Mouse (Mus musculus) embryonic facial prominence, embryonic 12.5 days (tissue): ENCODE data around the gene Ccdc28b. TPM values are rescaled to one million over a fixed set of nuclear protein-coding genes. Genes with fewer than 3 reads are reported as not detected.
A peak's percentile ranks its signal among the peaks of the same experiment; 100 is the strongest.

ENCODE experiments used
- ATAC-seq: fragments of 200-750 bp; cut with Nextera tagmentation; 2 replicates; pipeline ENCODE4 v1.8.0; 2017; ENCODE audit not compliant: insufficient number of reproducible peaks, insufficient read depth, low FRiP score, low TSS enrichment
- H3K27ac ChIP-seq: fragments of 300-500 bp; sonication (generic); 2 replicates; pipeline ENCODE4 v1.5.1; 2016; ENCODE audit warnings: mild to moderate bottlenecking
- H3K27me3 ChIP-seq: fragments of 300-500 bp; sonication (generic); 2 replicates; pipeline ENCODE4 v1.6.1; 2016; ENCODE audit warnings: mild to moderate bottlenecking, moderate library complexity
- H3K36me3 ChIP-seq: fragments of 300-500 bp; sonication (generic); 2 replicates; pipeline ENCODE4 v1.6.1; 2016; ENCODE audit warnings: mild to moderate bottlenecking
- H3K4me1 ChIP-seq: fragments of 300-500 bp; sonication (generic); 2 replicates; pipeline ENCODE4 v1.6.1; 2016
- H3K4me2 ChIP-seq: fragments of 300-500 bp; sonication (generic); replicated peaks from 2 replicates; pipeline ENCODE4 v1.6.1; 2016; ENCODE audit warnings: mild to moderate bottlenecking, moderate library complexity
- H3K4me3 ChIP-seq: fragments of 300-500 bp; sonication (generic); 2 replicates; pipeline ENCODE4 v1.5.1; 2016; ENCODE audit warnings: mild to moderate bottlenecking
- H3K9ac ChIP-seq: fragments of 300-500 bp; sonication (generic); 2 replicates; pipeline ENCODE4 v1.6.1; 2016; ENCODE audit warnings: mild to moderate bottlenecking, moderate library complexity
- H3K9me3 ChIP-seq: fragments of 300-500 bp; sonication (generic); 2 replicates; pipeline ENCODE4 v1.6.1; 2016; ENCODE audit warnings: mild to moderate bottlenecking, moderate library complexity
- WGBS: fragments of 180-500 bp; shearing (Covaris S2); methylation state at CpG from one replicate; pipeline ENCODE4 v1.1.7; 2016; 5-methylcytosine and 5-hydroxymethylcytosine counted together
- polyA plus RNA-seq: library from polyadenylated mRNA; unstranded; fragments of >200 nt; fragmentation: Nextera tagmentation; extraction: Ambion mirVana; gene quantifications from 2 replicates; pipeline ENCODE4 v1.2.1, GENCODE M21; 2016

Gene Ccdc28b
- polyA plus RNA-seq, 1 experiment from 2014 or later: 63.7 TPM

DNA sequence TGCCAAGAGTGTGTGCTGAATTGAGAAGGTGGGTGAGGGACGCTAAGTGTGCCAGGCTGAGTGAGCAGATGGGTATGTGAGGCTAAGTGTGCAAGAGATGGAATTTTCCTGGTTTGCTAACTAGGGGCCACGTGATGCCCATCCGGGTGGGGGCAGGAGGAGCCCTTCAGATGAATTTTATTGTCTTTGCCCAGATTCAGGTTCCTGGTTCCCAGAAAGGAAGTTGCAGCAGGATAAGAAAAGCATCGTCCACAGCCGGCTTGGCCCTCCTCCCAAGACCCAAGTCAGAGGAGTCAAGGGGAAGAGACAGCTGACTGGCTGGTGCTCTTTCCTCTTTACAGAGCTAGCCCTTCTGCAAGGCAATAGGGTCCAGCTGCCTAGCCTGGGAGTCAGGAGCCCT lies 45.3 kb downstream of the Ccdc28b start, which contains the start of gene Fam167b:
Gene Fam167b (minus strand): TSS at position 84 of the 400 bp plus-strand sequence.
- WGBS: 90% methylated on average over 5 of the region's 5 CpGs
- Histone ChIP-seq H3K4me3 (no peak within 1 kb of the TSS), H3K27me3 (no peaks in the 10 kb centered on the region), H3K36me3 (no peaks in the 10 kb centered on the region), H3K9ac (no peak within 1 kb of the TSS), H3K27ac (no peak within 1 kb of the TSS; the same call in 1 of the 2 replicates), H3K4me2 (no peak within 1 kb of the TSS), H3K9me3 (no peaks in the 10 kb centered on the region), H3K4me1 (peaks cover 4% of the 10 kb centered on the region; the same call in 1 of the 2 replicates)
- ATAC-seq: no peak

DNA sequence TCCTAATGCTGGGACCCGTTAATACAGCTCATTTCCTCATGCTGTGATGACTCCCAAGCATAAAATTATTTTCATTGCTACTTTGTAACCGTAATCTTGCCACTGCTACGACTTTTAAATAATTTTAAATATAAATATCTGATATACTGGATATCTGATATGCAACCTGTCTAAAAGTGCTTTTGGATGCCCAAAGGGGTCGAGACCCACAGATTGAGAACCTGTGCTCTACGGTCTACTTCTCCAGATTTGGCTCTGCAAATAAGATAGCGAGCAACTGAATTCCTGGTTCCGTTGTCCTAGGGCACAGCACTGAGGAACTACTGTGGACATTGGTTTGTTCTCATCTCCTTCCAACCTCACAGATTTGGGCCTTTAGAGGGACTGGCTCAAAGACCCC lies 46.1 kb downstream of the Ccdc28b start:
- H3K4me2 ChIP-seq: no peak overlapping the region
- H3K9me3 ChIP-seq: no peaks in the 10 kb centered on the region
- H3K9ac ChIP-seq: no peak overlapping the region
- no peaks in the 10 kb centered on the region for H3K27me3 ChIP-seq
- peaks cover 4% of the 10 kb centered on the region; the same call in 1 of the 2 replicates for H3K4me1 ChIP-seq
- H3K36me3 ChIP-seq: no peaks in the 10 kb centered on the region
- H3K27ac ChIP-seq: no peak overlapping the region
- H3K4me3 ChIP-seq: no peak overlapping the region
- ATAC-seq: no peak
- 81% methylated on average over 7 of the region's 7 CpGs for WGBS

DNA sequence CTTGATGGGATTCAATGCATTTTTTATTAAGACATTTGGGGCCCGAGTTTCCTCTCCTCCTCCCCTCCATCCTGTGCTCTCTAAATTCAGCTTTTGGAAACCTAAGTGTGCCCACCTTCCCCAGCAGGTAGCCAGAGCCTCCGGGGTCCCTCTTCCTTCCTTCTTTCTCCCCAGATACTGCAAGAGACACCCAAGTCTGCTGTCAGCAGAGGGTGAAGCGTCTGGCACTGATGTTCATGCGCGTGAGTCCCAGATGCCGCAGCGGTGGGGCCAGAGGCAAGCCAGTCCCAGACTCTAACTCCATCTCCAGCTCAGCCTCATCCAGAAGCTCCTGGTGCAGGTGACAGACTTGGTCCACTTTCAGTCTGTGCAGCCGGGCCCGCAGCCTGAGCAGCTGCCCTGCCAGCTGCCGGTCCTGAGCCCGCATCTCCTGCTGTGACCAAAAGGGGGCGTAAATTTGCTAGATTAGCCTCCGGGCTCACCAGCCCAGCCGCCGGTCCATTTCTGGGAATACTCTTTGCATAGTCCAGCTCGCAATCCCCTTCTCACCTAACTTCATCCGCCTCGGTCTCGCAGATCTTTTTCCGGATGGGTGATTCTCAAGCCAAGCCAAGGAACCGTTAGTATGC lies 46.8 kb downstream of the Ccdc28b start:
- WGBS: 35% methylated on average over 21 of the region's 21 CpGs
- Histone ChIP-seq H3K4me2 (peak overlapping the region; percentile 12; the same call in 1 of the 2 replicates), H3K36me3 (no peaks in the 10 kb centered on the region), H3K4me3 (no peak overlapping the region), H3K27me3 (no peaks in the 10 kb centered on the region), H3K27ac (no peak overlapping the region), H3K4me1 (peaks cover 4% of the 10 kb centered on the region; the same call in 1 of the 2 replicates), H3K9me3 (no peaks in the 10 kb centered on the region), H3K9ac (no peak overlapping the region)
- ATAC-seq: no peak

DNA sequence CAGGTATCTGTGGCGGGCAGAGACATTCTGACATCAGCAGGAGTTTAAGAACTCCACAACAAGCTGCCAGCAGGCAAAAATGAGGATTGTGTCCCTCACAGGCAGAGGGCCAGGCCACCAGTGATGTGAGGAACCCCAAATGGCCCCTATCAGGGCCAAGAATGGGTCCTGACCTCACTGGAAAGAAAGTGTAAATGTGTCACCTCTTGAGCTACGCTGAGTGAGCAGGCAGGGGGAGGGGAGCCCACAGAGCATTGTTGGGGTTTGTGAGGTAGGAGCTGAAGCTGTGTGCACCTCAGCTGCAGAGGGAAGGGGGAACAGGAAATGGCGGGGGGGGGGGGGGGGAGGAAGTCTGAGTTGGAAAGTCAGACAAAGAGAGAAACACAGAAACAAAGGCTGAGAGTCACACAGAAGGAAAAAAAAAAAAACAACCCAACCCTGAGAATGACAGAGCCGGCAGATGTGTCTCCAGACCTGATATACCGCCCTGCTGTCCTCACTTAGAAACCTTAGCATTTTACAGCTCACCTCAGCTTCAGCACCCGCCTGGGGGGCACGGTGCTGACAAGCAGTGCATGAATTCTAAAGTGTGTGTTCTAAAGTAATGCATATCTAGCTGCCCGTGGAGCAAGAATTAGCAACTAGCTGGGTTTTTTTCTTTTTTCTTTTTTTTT lies 48.4 kb downstream of the Ccdc28b start:
- H3K4me1 ChIP-seq: peaks cover 4% of the 10 kb centered on the region; the same call in 1 of the 2 replicates
- ATAC-seq: no peak
- no peak overlapping the region for H3K4me2 ChIP-seq
- no peaks in the 10 kb centered on the region for H3K9me3 ChIP-seq
- H3K36me3 ChIP-seq: no peaks in the 10 kb centered on the region
- no peaks in the 10 kb centered on the region for H3K27me3 ChIP-seq
- H3K27ac ChIP-seq: 0 out of 2 replicates have a peak overlapping the region, but pooled peaks have one; percentile 11
- H3K9ac ChIP-seq: no peak overlapping the region
- H3K4me3 ChIP-seq: no peak overlapping the region
- WGBS: 52% methylated on average over 7 of the region's 8 CpGs

DNA sequence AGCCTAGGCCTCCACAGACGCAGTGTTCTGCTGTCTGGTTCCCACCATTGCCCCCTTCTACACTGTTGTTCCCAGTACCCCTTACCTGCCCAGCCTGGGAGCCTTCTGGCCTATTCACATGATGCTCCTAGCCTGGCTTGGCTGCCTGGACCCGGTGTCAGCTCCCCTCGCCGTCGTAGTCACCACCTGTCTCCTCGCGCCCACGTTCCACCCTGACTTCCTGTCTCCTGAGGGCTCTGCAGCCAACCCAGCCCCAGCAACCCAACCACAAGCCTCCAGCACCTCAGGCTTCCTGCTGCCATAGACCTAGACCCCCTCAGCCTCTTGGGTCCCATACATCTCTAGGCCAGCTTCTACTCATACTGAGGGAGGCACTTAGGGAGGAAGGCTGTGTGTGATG lies 50.3 kb downstream of the Ccdc28b start, which contains the start of gene Lck:
Gene Lck (minus strand): TSS at position 212 of the 400 bp plus-strand sequence.
- WGBS: 92% methylated on average over 8 of the region's 8 CpGs
- no peak within 1 kb of the TSS for H3K9ac ChIP-seq
- no peak for ATAC-seq
- H3K27ac ChIP-seq: no peak within 1 kb of the TSS
- H3K27me3 ChIP-seq: no peaks in the 10 kb centered on the region
- no peak within 1 kb of the TSS for H3K4me2 ChIP-seq
- H3K4me3 ChIP-seq: no peak within 1 kb of the TSS
- no peaks in the 10 kb centered on the region for H3K9me3 ChIP-seq
- peaks cover 4% of the 10 kb centered on the region; the same call in 1 of the 2 replicates for H3K4me1 ChIP-seq
- no peaks in the 10 kb centered on the region for H3K36me3 ChIP-seq

DNA sequence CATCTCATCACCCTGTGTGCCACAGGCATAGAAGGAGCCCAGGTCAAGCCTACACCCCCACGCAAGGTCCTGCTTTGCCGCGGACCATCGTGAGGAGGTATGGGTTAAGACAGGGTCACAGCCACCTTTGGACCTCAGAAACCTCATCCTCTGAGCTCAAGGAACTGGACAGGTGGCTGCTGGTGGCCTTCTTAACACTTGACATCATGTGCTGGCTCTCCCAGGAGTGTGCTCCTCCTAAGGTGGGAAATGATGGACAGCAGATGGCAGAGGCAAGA lies 50.7 kb downstream of the Ccdc28b start:
- H3K27me3 ChIP-seq: no peaks in the 10 kb centered on the region
- whole genome bisulfite sequencing: 95% methylated on average over 4 of the region's 4 CpGs
- no peak overlapping the region for H3K9ac ChIP-seq
- no peak for ATAC-seq
- no peaks in the 10 kb centered on the region for H3K36me3 ChIP-seq
- H3K27ac ChIP-seq: no peak overlapping the region
- no peaks in the 10 kb centered on the region for H3K9me3 ChIP-seq
- H3K4me1 ChIP-seq: peaks cover 4% of the 10 kb centered on the region; the same call in 1 of the 2 replicates
- no peak overlapping the region for H3K4me3 ChIP-seq
- no peak overlapping the region for H3K4me2 ChIP-seq

DNA sequence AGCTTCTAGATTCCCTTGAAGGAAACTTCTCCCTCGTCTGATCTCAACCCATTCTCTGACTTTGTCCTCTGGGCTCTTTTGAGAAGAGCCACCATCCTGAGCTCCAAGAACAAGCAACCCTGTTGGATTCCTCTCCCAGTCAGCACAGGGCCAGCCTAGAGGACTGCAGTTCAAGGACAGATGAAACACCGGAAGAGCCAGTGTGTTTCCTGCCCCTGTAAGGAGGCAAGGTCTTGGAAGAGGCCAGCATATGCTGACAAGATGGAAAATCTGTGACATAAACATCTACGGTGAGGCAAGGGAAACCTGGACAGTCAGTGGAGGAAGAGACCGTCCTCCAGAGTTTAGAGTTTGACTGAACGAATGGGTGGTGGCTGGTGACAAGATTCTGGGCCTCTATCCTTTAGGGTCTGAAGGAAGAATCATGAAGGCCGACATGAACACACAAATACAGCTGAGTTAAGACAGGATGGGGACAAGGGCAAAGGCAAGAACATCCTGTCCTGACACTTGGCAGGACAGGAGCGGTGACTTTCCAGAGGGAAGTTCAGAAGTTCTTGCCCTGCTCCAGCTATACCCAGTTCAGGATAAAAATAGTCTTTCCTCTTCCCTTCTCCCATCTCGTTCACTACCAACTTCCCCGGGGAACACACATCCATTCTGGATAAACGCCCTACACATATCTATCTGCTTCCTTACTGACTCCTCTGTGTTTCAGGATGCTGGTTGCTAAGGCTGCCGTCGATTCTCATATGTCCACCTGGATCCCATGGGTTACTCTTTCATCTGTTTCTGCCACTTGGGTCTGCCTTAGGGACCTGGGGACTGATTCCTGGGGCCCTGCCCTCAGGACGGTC lies 51.3 kb downstream of the Ccdc28b start:
- H3K4me2 ChIP-seq: no peak overlapping the region
- no peak overlapping the region for H3K27ac ChIP-seq
- H3K4me1 ChIP-seq: peaks cover 4% of the 10 kb centered on the region; the same call in 1 of the 2 replicates
- H3K36me3 ChIP-seq: no peaks in the 10 kb centered on the region
- H3K9me3 ChIP-seq: no peaks in the 10 kb centered on the region
- no peak overlapping the region for H3K9ac ChIP-seq
- WGBS: 87% methylated on average over 13 of the region's 13 CpGs
- H3K27me3 ChIP-seq: no peaks in the 10 kb centered on the region
- H3K4me3 ChIP-seq: no peak overlapping the region
- ATAC-seq: no peak

- Histone ChIP-seq H3K9ac (no peak overlapping the region), H3K27me3 (no peaks in the 10 kb centered on the region), H3K9me3 (no peaks in the 10 kb centered on the region), H3K4me2 (no peak overlapping the region), H3K36me3 (no peaks in the 10 kb centered on the region), H3K4me3 (no peak overlapping the region), H3K27ac (no peak overlapping the region), H3K4me1 (peaks cover 4% of the 10 kb centered on the region; the same call in 1 of the 2 replicates)
- 76% methylated on average over 8 of the region's 8 CpGs for WGBS
- no peak for ATAC-seq
Measured at GRCm38 (mm10) chr4:129571551-129572084, 52.1 kb downstream of the Ccdc28b start.

DNA sequence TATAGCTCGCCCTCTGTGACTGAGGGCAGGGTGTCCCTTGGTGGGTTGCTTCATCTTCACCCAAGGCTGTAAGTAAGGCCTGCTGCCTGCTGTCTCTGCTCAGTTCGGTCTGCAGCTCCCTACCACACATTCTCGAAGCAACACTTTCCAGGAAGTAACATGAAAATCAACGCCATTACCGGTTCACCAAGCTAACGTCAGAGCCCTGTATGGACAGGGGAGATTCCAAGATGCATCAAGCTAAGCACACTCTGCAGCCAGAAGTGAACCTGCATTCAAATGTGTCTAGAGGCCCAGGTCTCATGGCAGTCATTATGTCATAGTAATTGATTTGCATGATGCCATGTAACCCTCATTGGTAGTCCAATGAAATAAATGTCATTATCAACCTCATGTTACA lies 53.7 kb downstream of the Ccdc28b start:
- no peak for ATAC-seq
- no peaks in the 10 kb centered on the region for H3K27me3 ChIP-seq
- H3K4me1 ChIP-seq: peaks cover 1% of the 10 kb centered on the region; the same call in 1 of the 2 replicates
- no peaks in the 10 kb centered on the region for H3K36me3 ChIP-seq
- H3K27ac ChIP-seq: no peak overlapping the region
- H3K4me2 ChIP-seq: no peak overlapping the region
- no peaks in the 10 kb centered on the region for H3K9me3 ChIP-seq
- WGBS: 87% methylated on average over 6 of the region's 6 CpGs
- H3K4me3 ChIP-seq: no peak overlapping the region
- no peak overlapping the region for H3K9ac ChIP-seq
